Mouse (Mus musculus) heart, adult 2 months (tissue): ENCODE measurements around the gene Jsrp1.

Experiments used
- CTCF ChIP-seq: fragments of 200-600 bp; IDR thresholded peaks from 2 replicates; pipeline ENCODE4 v1.8.1; 2022; ENCODE audit warnings: antibody characterized with exemption, mild to moderate bottlenecking, moderate library complexity
- POLR2A ChIP-seq: fragments of 200-500 bp; IDR thresholded peaks from 2 replicates; pipeline ENCODE4 v1.6.1; 2011; ENCODE audit warnings: mild to moderate bottlenecking, low read depth, low read length, control low read depth; ENCODE audit not compliant: insufficient read depth

GRCm38 (mm10) chr10:80824827-80825226, 11.5 kb upstream of the Jsrp1 start:
- TF ChIP-seq POLR2A (no peak), CTCF (no peak)
